Mouse (Mus musculus) mouse trophoblast stem cell (cell line): ENCODE measurements around the gene Rnft1.
"Not testable (repeated sequence)": the region's sequence is repeated elsewhere in the genome, so short reads cannot be mapped to it uniquely, and the experiment has no call there.

Source experiments
- in situ Hi-C, 2 experiments: fragments of 300-500 bp; cut with MseI, MboI; formaldehyde crosslinking; loops; 2 replicates in 1 of 2; 3 replicates in 1 of 2; pipeline ENCODE4 v1.15.1; 2025

The Rnft1 gene

GRCm38 (mm10) chr11:86519751-86520150 is 35.3 kb downstream of the Rnft1 start:
- in situ Hi-C loops, result no loop called here

GRCm38 (mm10) chr11:86527528-86527927 is 43.1 kb downstream of the Rnft1 start:
- in situ Hi-C loops, result no loop called here

- in situ Hi-C loops, result no loop called here
Measured at GRCm38 (mm10) chr11:86532834-86533233, 48.4 kb downstream of the Rnft1 start.

- in situ Hi-C loops, result not testable (repeated sequence)
Measured at GRCm38 (mm10) chr11:86533302-86533701, 48.8 kb downstream of the Rnft1 start.

GRCm38 (mm10) chr11:86534201-86534910 is 49.9 kb downstream of the Rnft1 start:
- in situ Hi-C loops, result no loop called here

- in situ Hi-C loops, result no loop called here
Measured at GRCm38 (mm10) chr11:86538786-86539185, 54.3 kb downstream of the Rnft1 start.

- in situ Hi-C loops, result no loop called here
Measured at GRCm38 (mm10) chr11:86539716-86540475, 55.4 kb downstream of the Rnft1 start.

- in situ Hi-C loops, result no loop called here
Measured at GRCm38 (mm10) chr11:86540476-86540845, 56.0 kb downstream of the Rnft1 start.

GRCm38 (mm10) chr11:86542851-86543250 is 58.4 kb downstream of the Rnft1 start:
- in situ Hi-C loops, result no loop called here

GRCm38 (mm10) chr11:86543960-86544638 is 59.6 kb downstream of the Rnft1 start:
- in situ Hi-C loops, result no loop called here

- in situ Hi-C loops, result no loop called here
Measured at GRCm38 (mm10) chr11:86544639-86545299, 60.3 kb downstream of the Rnft1 start, which contains the start of the genes Rps6kb1 and Tubd1. TSS of gene Rps6kb1 (minus strand) at chr11:86544805. TSS of gene Tubd1 (plus strand) at chr11:86544991.

GRCm38 (mm10) chr11:86545556-86545955 is 61.1 kb downstream of the Rnft1 start:
- in situ Hi-C loops, result no loop called here

GRCm38 (mm10) chr11:86547412-86547811 is 63.0 kb downstream of the Rnft1 start:
- in situ Hi-C loops, result no loop called here
